Comparison of ENCODE assay signal across 9 mouse cellular contexts in genomic region chr1:39721351-39721726, GRCm38 (mm10). TPM values are rescaled to one million over a fixed set of nuclear protein-coding genes. Genes with fewer than 3 reads are reported as not detected.
DNase-seq lines count a peak whose midpoint lies in the region; ATAC-seq and TF ChIP-seq lines count a peak whose summit lies in the region.
"Had no signal": no experiment of that assay in that cellular context is flagged by ENCODE, and none has a peak within 500 bp of the region (broad histone marks: within the 10 kb centered on the region; RNA-seq: fewer than 3 reads in every experiment).

No protein-coding gene starts in this region.

- H3K27ac ChIP-seq in layer of hippocampus, adult 2 months: peak overlapping the region; percentile 72; the same call in 1 of the 2 replicates
- H3K27ac ChIP-seq in forebrain, embryonic 11.5 days (ENCODE audit: low read depth, low read length): no peak overlapping the region
- no peak overlapping the region for H3K27ac ChIP-seq in hindbrain, embryonic 16.5 days (ENCODE audit: low read depth, low read length)
- H3K27ac ChIP-seq in midbrain, postnatal 0 days (ENCODE audit: low read depth, low read length): no peak overlapping the region

- no peaks in the 10 kb centered on the region for H3K36me3 ChIP-seq in forebrain, embryonic 11.5 days (ENCODE audit: control insufficient read depth, insufficient read depth, low read length)
- no peaks in the 10 kb centered on the region for H3K36me3 ChIP-seq in hindbrain, embryonic 16.5 days (ENCODE audit: control insufficient read depth, insufficient read depth, low read length)
- no peaks in the 10 kb centered on the region for H3K36me3 ChIP-seq in midbrain, postnatal 0 days (ENCODE audit: insufficient read depth, low read length)

- no peaks in the 10 kb centered on the region for H3K9me3 ChIP-seq in forebrain, embryonic 11.5 days (ENCODE audit: control insufficient read depth, low read length)
- no peaks in the 10 kb centered on the region for H3K9me3 ChIP-seq in hindbrain, embryonic 16.5 days (ENCODE audit: control insufficient read depth, low read length)
- no peaks in the 10 kb centered on the region for H3K9me3 ChIP-seq in midbrain, postnatal 0 days (ENCODE audit: low read length)

- no peaks in the 10 kb centered on the region for H3K27me3 ChIP-seq in forebrain, embryonic 11.5 days (ENCODE audit: control insufficient read depth, insufficient read depth, low read length)
- H3K27me3 ChIP-seq in hindbrain, embryonic 16.5 days (replicated peaks; ENCODE audit: control insufficient read depth, insufficient read depth, low read length): no peaks in the 10 kb centered on the region
- H3K27me3 ChIP-seq in midbrain, postnatal 0 days (ENCODE audit: insufficient read depth, low read length): no peaks in the 10 kb centered on the region

- peaks cover 7% of the 10 kb centered on the region; the same call in 1 of the 2 replicates for H3K4me1 ChIP-seq in forebrain, embryonic 11.5 days (replicated peaks; ENCODE audit: control insufficient read depth, insufficient read depth, low read length)
- H3K4me1 ChIP-seq in hindbrain, embryonic 16.5 days (ENCODE audit: control insufficient read depth, insufficient read depth, low read depth, low read length): peaks cover 11% of the 10 kb centered on the region
- 0 out of 2 replicates have a peak, but pooled peaks cover 3% of the 10 kb centered on the region for H3K4me1 ChIP-seq in midbrain, postnatal 0 days (ENCODE audit: insufficient read depth, low read length)

- TF ChIP-seq CTCF in layer of hippocampus, adult 2 months (conservative IDR thresholded peaks at IDR 0.05): no peak
- TF ChIP-seq CTCF in midbrain, postnatal 0 days (IDR thresholded peaks at IDR 0.05): no peak

- ATAC-seq in forebrain, embryonic 11.5 days (replicated peaks; ENCODE audit: low FRiP score): 0 out of 2 replicates have a peak, but pooled peaks have one; percentile 39
- ATAC-seq in hindbrain, embryonic 16.5 days: 0 out of 2 replicates have a peak, but pooled peaks have one; percentile 27
- ATAC-seq in midbrain, postnatal 0 days (ENCODE audit: low FRiP score): no peak

- WGBS in forebrain, embryonic 11.5 days: 19% methylated on average over 9 of the region's 9 CpGs
- WGBS in hindbrain, embryonic 16.5 days: 20% methylated on average over 9 of the region's 9 CpGs
- 14% methylated on average over 9 of the region's 9 CpGs for WGBS in midbrain, postnatal 0 days

- peak overlapping the region; percentile 89 for H3K4me2 ChIP-seq in forebrain, embryonic 11.5 days (ENCODE audit: low read depth, low read length, severe bottlenecking)
- H3K4me2 ChIP-seq in hindbrain, embryonic 16.5 days (ENCODE audit: low read length): peak overlapping the region; percentile 96
- H3K4me2 ChIP-seq in midbrain, postnatal 0 days (ENCODE audit: low read depth, low read length, poor library complexity, severe bottlenecking): peak overlapping the region; percentile 99

- peak overlapping the region; percentile 57 for H3K4me3 ChIP-seq in layer of hippocampus, adult 2 months
- H3K4me3 ChIP-seq in forebrain, embryonic 11.5 days (ENCODE audit: low read depth, low read length): peak overlapping the region; percentile 50
- H3K4me3 ChIP-seq in hindbrain, embryonic 16.5 days (ENCODE audit: low read length): peak overlapping the region; percentile 63
- peak overlapping the region; percentile 59 for H3K4me3 ChIP-seq in midbrain, postnatal 0 days (ENCODE audit: low read depth, low read length)
- H3K4me3 ChIP-seq: myocyte had no signal

- no peak for DNase-seq in layer of hippocampus, adult 2 months (ENCODE audit: low spot score in 2 of 2)
- no peak for DNase-seq in layer of hippocampus, adult 9-10 months (ENCODE audit: low spot score)
- peak; percentile 56 for DNase-seq in forebrain, embryonic 11.5 days (ENCODE audit: low spot score)
- no peak for DNase-seq in midbrain, postnatal 0 days (ENCODE audit: low spot score)
- no peak for DNase-seq in right cerebral cortex, postnatal 14 days
- no peak for DNase-seq in gastrocnemius, postnatal 25 days
- no peak for DNase-seq in right cerebral cortex, postnatal 4 days

- peak overlapping the region; percentile 74 for H3K9ac ChIP-seq in forebrain, embryonic 11.5 days (ENCODE audit: low read length)
- peak overlapping the region; percentile 81 for H3K9ac ChIP-seq in hindbrain, embryonic 16.5 days (ENCODE audit: low read depth, low read length)
- H3K9ac ChIP-seq in midbrain, postnatal 0 days (replicated peaks; ENCODE audit: low read length, poor library complexity, severe bottlenecking): peak overlapping the region; percentile 70

RNA-seq across cellular contexts. Expression of gene Rfx8, which starts 0.5 kb away (rescaled TPM):
- total RNA-seq in layer of hippocampus, adult 2 months (2021): under 1 TPM; 0.22 to 0.51 TPM
- polyA plus RNA-seq in forebrain, embryonic 11.5 days (2014; fragmentation: Nextera tagmentation; extraction: Ambion mirVana): 0.17 and 0.45 TPM in 2 replicates
- polyA plus RNA-seq in hindbrain, embryonic 16.5 days (2015; fragmentation: Nextera tagmentation; extraction: Ambion mirVana): 0.23 and 0.30 TPM in 2 replicates
- 0.52 and 0.66 TPM in 2 replicates for total RNA-seq in midbrain, postnatal 0 days (2014; rRNA removed)
- polyA plus RNA-seq in midbrain, postnatal 0 days (2015; fragmentation: Nextera tagmentation; extraction: Ambion mirVana): 0.28 and 0.39 TPM in 2 replicates
- under 1 TPM in 1 of 2 experiments, not detected in 1; 0.18 TPM for total RNA-seq in gastrocnemius, postnatal 25 days (2021)
